Mouse (Mus musculus) intestine, embryonic 15.5 days (tissue): Measurements from ENCODE around the gene Hoxa11. TPM values are rescaled to one million over a fixed set of nuclear protein-coding genes. Genes with fewer than 3 reads are reported as not detected.

Source experiments
- ATAC-seq: fragments of 200-750 bp; cut with Nextera tagmentation; 2 replicates; pipeline ENCODE4 v1.8.0; 2017; ENCODE audit warnings: moderate TSS enrichment, moderate library complexity
- H3K27ac ChIP-seq: fragments of 300-500 bp; sonication (generic); 2 replicates; pipeline ENCODE4 v1.5.1; 2015; ENCODE audit warnings: mild to moderate bottlenecking, inconsistent platforms
- H3K27me3 ChIP-seq: fragments of 300-500 bp; sonication (generic); replicated peaks from 2 replicates; pipeline ENCODE4 v1.6.1; 2015; ENCODE audit warnings: inconsistent platforms
- H3K36me3 ChIP-seq: fragments of 300-500 bp; sonication (generic); 2 replicates; pipeline ENCODE4 v1.6.1; 2015; ENCODE audit warnings: inconsistent platforms
- H3K4me1 ChIP-seq: fragments of 300-500 bp; sonication (generic); replicated peaks from 2 replicates; pipeline ENCODE4 v1.6.1; 2015; ENCODE audit warnings: inconsistent platforms
- H3K4me2 ChIP-seq: fragments of 300-500 bp; sonication (generic); replicated peaks from 2 replicates; pipeline ENCODE4 v1.6.1; 2015; ENCODE audit warnings: mild to moderate bottlenecking, inconsistent platforms
- H3K4me3 ChIP-seq: fragments of 300-500 bp; sonication (generic); replicated peaks from 2 replicates; pipeline ENCODE4 v1.5.1; 2015; ENCODE audit warnings: inconsistent platforms
- H3K9ac ChIP-seq: fragments of 300-500 bp; sonication (generic); 2 replicates; pipeline ENCODE4 v1.6.1; 2015; ENCODE audit warnings: inconsistent platforms
- H3K9me3 ChIP-seq: fragments of 300-500 bp; sonication (generic); 2 replicates; pipeline ENCODE4 v1.6.1; 2016; ENCODE audit warnings: inconsistent platforms
- WGBS: fragments of 180-500 bp; shearing (Covaris S2); methylation state at CpG from one replicate; pipeline ENCODE4 v1.1.7; 2015; 5-methylcytosine and 5-hydroxymethylcytosine counted together
- polyA plus RNA-seq: library from polyadenylated mRNA; unstranded; fragments of >200 nt; fragmentation: Nextera tagmentation; extraction: Ambion mirVana; gene quantifications from 2 replicates; pipeline ENCODE4 v1.2.1, GENCODE M21; 2015

Gene Hoxa11
- polyA plus RNA-seq, 1 experiment from 2014 or later, result 3.3 TPM

DNA sequence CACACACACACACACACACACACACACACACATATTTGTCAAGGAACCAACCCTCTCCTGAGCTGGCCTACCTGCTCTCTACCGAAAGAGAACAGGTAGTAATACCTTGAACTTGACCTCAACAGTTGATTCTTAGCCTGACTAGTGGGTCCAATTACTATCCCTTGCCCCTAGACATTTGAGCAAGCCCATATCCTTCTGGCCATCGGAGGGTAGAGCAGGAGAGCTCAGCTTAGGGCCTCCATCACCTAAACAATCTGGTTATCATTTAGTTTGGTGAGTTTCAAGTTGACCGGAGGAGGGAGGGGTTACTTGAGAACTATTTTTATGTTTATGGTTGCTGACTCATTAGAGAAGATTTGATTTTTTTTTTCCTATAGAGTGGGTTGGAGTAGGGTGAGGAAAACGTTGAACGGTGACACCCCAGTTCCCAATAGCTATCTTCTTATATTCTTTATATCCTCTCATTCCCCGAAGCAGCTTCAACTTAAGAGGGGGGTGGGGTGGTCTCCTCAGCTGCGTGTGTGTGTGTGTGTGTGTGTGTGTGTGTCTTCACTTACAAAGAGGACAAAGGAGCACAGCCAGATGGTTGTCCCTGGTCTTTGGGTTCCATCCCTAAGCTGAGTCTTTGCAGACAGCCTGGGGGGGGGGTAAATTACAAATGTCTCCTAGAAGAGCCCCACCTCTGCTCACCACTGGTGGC is 5.7 kb upstream of the Hoxa11 start:
- Histone ChIP-seq H3K9ac (no peak overlapping the region), H3K27ac (no peak overlapping the region), H3K27me3 (peaks cover 85% of the 10 kb centered on the region), H3K4me3 (no peak overlapping the region), H3K4me1 (0 out of 2 replicates have a peak, but pooled peaks cover 6% of the 10 kb centered on the region), H3K36me3 (no peaks in the 10 kb centered on the region), H3K9me3 (no peaks in the 10 kb centered on the region), H3K4me2 (no peak overlapping the region)
- ATAC-seq, result no peak
- 12% methylated on average over 7 of the region's 7 CpGs for WGBS

DNA sequence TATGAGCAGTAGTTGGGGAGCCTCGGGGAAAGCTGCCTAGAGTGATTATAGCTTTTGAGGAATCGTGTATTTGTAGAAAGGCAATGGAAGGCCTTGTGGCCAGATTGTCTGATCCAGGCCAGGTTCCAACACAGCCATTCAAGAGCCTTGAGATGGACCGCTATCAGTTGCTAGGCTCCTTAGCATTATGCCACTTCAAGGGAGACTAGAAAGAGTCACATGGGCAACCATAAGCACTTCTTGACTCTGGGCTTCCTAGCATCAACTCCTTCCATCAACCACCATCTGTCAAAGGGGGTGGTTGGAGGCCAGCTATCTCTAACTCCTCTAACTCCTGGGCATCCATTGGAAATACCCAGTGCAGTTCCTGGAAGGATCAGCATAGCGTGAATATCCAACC is 4.2 kb upstream of the Hoxa11 start:
- no peak for ATAC-seq
- H3K4me3 ChIP-seq, result no peak overlapping the region
- no peaks in the 10 kb centered on the region for H3K36me3 ChIP-seq
- no peak overlapping the region for H3K9ac ChIP-seq
- H3K27me3 ChIP-seq, result peaks cover 91% of the 10 kb centered on the region
- H3K27ac ChIP-seq, result no peak overlapping the region
- peak overlapping the region; percentile 30 for H3K4me2 ChIP-seq
- H3K9me3 ChIP-seq, result no peaks in the 10 kb centered on the region
- 0 out of 2 replicates have a peak, but pooled peaks cover 18% of the 10 kb centered on the region for H3K4me1 ChIP-seq
- 6% methylated on average over 4 of the region's 4 CpGs for WGBS

DNA sequence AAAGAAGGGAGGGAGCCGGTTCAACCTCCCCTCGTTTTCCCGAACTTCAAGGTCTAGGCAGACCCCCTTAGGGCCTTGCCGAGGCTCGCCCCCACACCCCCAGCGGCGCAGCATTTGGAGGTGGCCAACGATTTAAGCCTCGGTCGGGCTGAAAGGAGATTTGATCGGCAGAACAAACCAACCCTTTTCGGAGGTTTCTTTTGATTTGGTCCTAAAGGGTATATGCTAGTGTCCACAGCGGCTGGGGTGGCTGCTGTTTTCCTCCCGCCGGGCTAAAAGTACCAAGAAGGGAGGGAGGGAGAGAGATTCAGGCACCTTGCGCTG is 3.8 kb upstream of the Hoxa11 start:
- Histone ChIP-seq H3K27ac (no peak overlapping the region), H3K4me2 (peak overlapping the region; percentile 30), H3K9me3 (no peaks in the 10 kb centered on the region), H3K4me1 (0 out of 2 replicates have a peak, but pooled peaks cover 18% of the 10 kb centered on the region), H3K9ac (peak overlapping the region; percentile 23; the same call in 1 of the 2 replicates), H3K4me3 (no peak overlapping the region; the same call in 1 of the 2 replicates), H3K36me3 (no peaks in the 10 kb centered on the region), H3K27me3 (peaks cover 94% of the 10 kb centered on the region)
- 2% methylated on average over 16 of the region's 16 CpGs for whole genome bisulfite sequencing
- ATAC-seq, result no peak

DNA sequence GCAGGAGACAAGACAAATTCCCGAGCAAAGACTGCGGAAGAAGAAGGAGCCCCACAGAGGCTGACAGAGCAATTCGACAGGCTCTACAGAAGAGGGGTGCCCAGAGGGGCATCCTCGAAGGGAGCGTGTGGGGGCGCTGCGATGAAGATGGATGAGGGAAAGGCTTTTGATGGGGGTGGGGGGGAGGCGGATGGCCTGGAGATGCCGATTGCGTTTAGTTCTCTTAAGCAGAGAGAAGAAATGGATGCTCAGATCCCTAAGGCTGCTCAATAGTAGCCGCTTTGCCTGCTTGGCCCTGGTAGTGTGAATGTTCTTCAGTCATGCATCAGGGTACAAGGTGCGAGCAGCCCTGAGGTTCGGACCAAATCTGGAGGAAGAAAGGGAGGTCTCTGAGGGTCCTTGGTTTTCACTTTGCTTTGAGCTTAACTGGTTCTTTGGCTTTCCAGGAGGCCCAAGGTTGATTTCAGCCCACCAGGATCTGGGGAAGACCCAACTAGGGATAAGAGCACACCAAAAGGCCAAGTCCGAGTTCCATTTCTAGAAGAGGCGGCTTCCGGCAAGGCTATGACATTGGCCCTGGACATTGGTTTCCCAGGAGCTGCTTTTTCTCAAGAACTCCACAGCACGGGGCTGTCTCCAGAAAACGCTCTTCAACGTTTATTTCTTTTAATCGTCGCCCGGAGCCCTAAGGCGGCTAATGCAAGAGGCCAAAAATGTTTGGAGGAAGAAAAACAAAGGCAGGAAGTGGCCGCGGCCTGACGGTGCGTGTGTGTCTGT is 3.2 kb upstream of the Hoxa11 start:
- Histone ChIP-seq H3K9ac (0 out of 2 replicates have a peak overlapping the region, but pooled peaks have one; percentile 23), H3K9me3 (no peaks in the 10 kb centered on the region), H3K4me1 (0 out of 2 replicates have a peak, but pooled peaks cover 19% of the 10 kb centered on the region), H3K4me3 (no peak overlapping the region; the same call in 1 of the 2 replicates), H3K36me3 (no peaks in the 10 kb centered on the region), H3K4me2 (peak overlapping the region; percentile 30), H3K27ac (no peak overlapping the region), H3K27me3 (peaks cover 93% of the 10 kb centered on the region)
- 2% methylated on average over 27 of the region's 27 CpGs for WGBS
- no peak for ATAC-seq

DNA sequence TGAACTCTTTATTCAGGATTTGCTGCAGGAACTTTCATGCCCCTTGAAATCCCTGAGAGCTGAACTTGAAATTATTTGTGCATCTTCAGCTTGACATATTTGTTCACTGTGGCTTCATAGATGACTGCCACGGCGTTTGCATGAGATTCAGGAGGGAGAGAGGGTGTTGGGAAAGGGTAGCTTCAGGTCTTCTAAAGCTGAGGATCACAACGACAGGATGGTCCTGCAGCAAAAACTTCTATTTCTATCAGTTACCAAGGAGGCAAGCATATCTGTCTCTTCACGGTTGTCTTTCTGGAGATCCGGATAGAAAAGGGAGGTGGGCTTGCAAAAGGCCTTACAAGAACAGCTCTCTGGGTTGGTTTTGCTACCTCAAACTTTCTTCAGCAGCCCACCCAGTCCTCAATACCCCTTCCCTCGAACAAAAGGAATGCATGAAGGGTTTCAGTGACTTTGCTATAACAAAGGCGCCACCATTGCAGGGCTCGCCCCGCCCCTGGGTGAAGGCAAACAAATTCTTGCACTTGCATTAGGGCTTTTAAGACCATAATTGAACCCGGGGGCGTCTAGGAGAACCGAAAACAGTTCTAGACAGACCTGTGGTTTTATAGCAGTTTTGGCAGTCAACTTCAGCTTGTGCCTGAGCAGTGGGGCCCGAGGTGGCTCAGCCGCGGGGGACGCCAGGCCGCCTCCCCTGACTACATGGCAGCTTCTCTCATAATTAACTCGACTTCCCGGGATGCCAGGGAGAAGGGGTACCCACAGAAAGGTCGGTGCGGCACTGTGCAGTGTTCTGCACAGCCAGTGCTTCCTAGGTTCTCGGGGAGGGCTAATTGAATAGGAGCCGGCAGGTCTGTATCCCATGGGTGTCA is 2.4 kb upstream of the Hoxa11 start:
- Histone ChIP-seq H3K4me3 (no peak overlapping the region), H3K4me1 (0 out of 2 replicates have a peak, but pooled peaks cover 18% of the 10 kb centered on the region), H3K9ac (no peak overlapping the region), H3K27ac (no peak overlapping the region), H3K9me3 (no peaks in the 10 kb centered on the region), H3K36me3 (no peaks in the 10 kb centered on the region), H3K27me3 (peaks cover 94% of the 10 kb centered on the region), H3K4me2 (peak overlapping the region; percentile 30)
- 2% methylated on average over 23 of the region's 23 CpGs for WGBS
- no peak for ATAC-seq

DNA sequence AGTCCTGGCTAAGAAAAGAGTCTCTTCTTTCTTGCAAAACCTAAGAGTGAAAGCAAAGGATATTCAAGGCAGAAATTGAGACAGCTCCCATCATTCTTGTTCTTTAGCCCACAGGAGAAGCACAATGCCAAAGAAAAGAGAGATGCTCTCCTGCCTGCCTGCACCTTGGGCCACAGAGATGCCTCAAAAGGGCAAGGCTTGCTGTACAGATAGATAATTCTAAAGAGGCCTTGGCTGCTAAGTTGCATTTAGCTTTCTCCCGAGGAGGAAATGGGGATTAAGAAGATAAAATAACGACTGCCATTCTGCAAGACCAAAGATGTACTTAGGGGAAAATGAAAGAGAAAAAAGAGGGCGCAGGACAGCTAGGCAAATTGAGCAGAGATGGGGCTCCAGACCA is 1.3 kb upstream of the Hoxa11 start:
- Histone ChIP-seq H3K27ac (no peak overlapping the region), H3K27me3 (peaks cover 93% of the 10 kb centered on the region), H3K4me2 (peak overlapping the region; percentile 43), H3K4me1 (0 out of 2 replicates have a peak, but pooled peaks cover 18% of the 10 kb centered on the region), H3K9ac (peak overlapping the region; percentile 36; the same call in 1 of the 2 replicates), H3K4me3 (peak overlapping the region; percentile 28; the same call in 1 of the 2 replicates), H3K9me3 (no peaks in the 10 kb centered on the region), H3K36me3 (no peaks in the 10 kb centered on the region)
- ATAC-seq, result no peak
- 6% methylated on average over 3 of the region's 3 CpGs for WGBS

DNA sequence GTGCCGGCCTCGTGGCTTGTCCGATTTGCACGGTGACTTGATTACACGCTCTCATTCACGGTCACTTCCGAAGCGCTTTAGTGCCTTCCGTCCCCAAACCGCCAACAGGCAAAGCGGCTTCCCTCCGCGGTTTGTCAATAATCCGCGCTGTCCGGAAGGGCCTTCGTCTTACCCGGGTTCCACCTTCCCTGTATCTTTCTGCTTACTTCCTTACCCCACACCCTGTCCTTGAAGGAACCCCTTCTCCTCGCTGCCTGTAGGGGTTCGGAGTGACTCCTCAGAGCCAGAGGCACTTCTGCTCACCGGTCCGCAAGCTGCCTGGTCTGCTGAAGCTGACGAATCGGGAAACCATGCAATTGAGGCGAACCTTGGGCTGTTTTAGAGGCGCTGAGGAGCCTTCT is 793 bp upstream of the Hoxa11 start:
- ATAC-seq, result no peak
- peak overlapping the region; percentile 36 for H3K9ac ChIP-seq
- H3K4me3 ChIP-seq, result peak overlapping the region; percentile 28

DNA sequence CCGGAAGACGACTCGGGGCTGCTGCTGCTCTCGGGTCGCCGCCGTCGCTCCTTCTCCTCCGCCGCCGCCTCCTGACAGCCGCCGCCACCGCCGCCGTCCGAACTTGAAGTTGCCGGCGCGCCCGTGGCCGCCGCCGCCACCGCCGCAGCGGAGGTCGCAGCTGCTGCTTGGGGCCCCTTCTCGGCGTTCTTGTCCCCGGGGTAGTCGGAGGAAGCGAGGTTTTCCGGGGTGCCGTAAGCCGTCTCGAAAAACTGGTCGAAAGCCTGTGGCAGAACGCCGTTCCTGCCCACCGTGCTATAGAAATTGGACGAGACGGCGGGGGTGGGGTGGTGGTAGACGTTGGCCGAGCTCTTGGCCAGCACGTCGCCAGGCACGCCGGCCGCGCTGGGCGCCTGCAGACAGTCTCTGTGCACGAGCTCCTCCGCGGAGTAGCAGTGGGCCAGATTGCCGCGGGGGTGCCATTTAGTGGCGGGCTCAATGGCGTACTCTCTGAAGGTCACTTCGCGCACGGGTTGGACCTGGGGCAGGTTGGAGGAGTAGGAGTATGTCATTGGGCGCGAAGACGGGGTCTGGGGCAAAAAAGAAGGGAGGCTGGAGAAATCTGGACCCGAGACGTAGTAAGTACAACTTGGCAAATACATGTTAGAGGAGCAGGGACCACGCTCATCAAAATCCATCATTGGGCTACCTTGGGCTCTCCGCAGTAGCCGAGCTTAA is 412 bp downstream of the Hoxa11 start:
- H3K4me3 ChIP-seq, result peak overlapping the region; percentile 28
- 0 out of 2 replicates have a peak overlapping the region, but pooled peaks have one; percentile 27 for H3K27ac ChIP-seq
- H3K36me3 ChIP-seq, result no peaks in the 10 kb centered on the region
- H3K9ac ChIP-seq, result peak overlapping the region; percentile 21
- H3K9me3 ChIP-seq, result no peaks in the 10 kb centered on the region
- H3K27me3 ChIP-seq, result peaks cover 95% of the 10 kb centered on the region
- 1% methylated on average over 71 of the region's 71 CpGs for WGBS
- ATAC-seq, result no peak
- H3K4me1 ChIP-seq, result peaks cover 20% of the 10 kb centered on the region; the same call in 1 of the 2 replicates
- H3K4me2 ChIP-seq, result peak overlapping the region; percentile 27

More for the DNA sequence above, 793 bp upstream of the Hoxa11 start:
- no peaks in the 10 kb centered on the region for H3K36me3 ChIP-seq
- peaks cover 93% of the 10 kb centered on the region for H3K27me3 ChIP-seq
- 0 out of 2 replicates have a peak, but pooled peaks cover 18% of the 10 kb centered on the region for H3K4me1 ChIP-seq
- no peak overlapping the region for H3K27ac ChIP-seq
- WGBS, result under 1% methylated on average over 26 of the region's 26 CpGs
- no peaks in the 10 kb centered on the region for H3K9me3 ChIP-seq
- H3K4me2 ChIP-seq, result peak overlapping the region; percentile 43

DNA sequence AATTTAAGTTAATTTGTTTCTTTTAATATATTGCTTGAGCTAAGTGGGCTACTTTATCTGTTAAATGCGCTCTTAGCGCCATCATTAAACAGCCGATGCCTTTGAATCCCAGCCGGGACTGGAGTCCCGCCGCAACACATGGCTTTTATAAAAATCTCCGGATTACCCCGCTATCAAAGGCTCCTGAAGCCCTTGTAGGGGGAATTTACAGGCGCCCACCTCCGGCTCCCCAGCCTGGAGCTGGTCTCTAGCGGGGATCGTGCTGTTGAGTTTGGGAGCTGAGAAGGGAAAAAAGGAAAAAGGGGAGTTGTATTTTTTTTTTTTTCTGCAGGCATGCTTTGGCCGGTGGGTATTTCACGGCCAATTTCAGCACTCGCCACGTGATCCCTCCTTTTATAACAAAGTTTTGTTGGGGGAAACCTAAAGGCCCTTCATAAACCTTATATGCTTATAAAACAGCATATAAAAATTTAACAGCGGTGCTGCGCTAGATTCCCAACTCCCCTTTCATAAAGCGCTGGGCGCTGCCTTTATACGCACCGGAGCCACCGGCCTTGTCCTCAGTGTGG is 1.1 kb downstream of the Hoxa11 start:
- H3K27ac ChIP-seq, result no peak overlapping the region
- H3K36me3 ChIP-seq, result no peaks in the 10 kb centered on the region
- 3% methylated on average over 23 of the region's 23 CpGs for WGBS
- peaks cover 22% of the 10 kb centered on the region; the same call in 1 of the 2 replicates for H3K4me1 ChIP-seq
- H3K27me3 ChIP-seq, result peaks cover 95% of the 10 kb centered on the region
- no peaks in the 10 kb centered on the region for H3K9me3 ChIP-seq
- ATAC-seq, result no peak
- H3K4me2 ChIP-seq, result peak overlapping the region; percentile 27
- H3K9ac ChIP-seq, result peak overlapping the region; percentile 21
- H3K4me3 ChIP-seq, result peak overlapping the region; percentile 28

DNA sequence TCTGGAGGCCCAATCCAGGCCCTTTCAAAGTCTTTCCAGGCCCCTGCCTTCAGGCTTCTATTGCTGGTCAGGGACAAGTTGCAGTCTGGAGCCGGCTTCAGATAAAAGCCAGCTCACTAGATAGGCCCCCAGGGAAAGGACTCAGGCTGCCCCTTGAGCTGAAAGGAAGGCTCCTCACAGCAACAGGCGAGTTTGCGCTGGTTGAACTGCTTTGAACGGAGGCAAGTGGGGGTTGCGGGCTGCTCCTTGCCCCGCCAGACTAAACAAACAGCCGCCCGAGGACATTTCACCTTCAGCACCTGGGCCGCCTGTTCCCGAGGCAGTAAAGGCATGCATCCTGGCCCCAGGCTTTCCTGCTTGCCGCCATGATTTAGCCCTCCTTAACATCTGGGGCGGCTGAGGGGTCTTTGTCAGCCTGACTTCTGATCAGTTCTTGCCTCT is 1.9 kb downstream of the Hoxa11 start:
- H3K27ac ChIP-seq, result no peak overlapping the region
- no peaks in the 10 kb centered on the region for H3K36me3 ChIP-seq
- peaks cover 92% of the 10 kb centered on the region for H3K27me3 ChIP-seq
- H3K9me3 ChIP-seq, result no peaks in the 10 kb centered on the region
- 2% methylated on average over 12 of the region's 12 CpGs for WGBS
- no peak for ATAC-seq
- H3K4me1 ChIP-seq, result peaks cover 22% of the 10 kb centered on the region; the same call in 1 of the 2 replicates
- H3K9ac ChIP-seq, result no peak overlapping the region
- H3K4me3 ChIP-seq, result peak overlapping the region; percentile 28
- peak overlapping the region; percentile 15 for H3K4me2 ChIP-seq

DNA sequence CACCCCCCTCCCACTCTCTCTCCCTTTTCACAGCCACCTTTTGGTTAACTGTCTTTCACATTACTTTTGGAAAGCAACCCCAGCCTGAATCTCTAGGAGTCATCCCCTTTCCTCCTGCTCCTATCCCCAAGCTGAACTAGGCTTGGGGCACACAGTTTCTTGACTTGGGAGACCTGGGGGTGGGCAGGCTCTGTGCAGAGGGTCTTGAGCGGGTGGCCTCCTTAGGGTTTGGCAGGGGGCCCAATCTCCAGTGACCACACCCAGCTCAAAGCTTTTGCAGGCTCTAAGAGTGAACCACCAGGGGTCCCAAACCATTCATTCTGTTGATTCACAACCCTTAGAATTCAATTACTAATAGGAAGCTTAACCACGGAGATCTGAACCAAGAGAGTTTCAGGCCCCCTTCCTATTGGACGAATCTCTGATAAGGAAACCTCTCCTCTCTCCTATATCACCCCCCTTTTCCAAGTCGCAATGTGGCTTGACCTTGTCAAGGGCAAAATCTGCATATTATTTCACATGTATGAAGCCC is 2.7 kb downstream of the Hoxa11 start:
- Histone ChIP-seq H3K4me2 (peak overlapping the region; percentile 15; the same call in 1 of the 2 replicates), H3K27ac (no peak overlapping the region), H3K36me3 (no peaks in the 10 kb centered on the region), H3K27me3 (peaks cover 87% of the 10 kb centered on the region), H3K4me1 (peaks cover 22% of the 10 kb centered on the region; the same call in 1 of the 2 replicates), H3K9ac (no peak overlapping the region), H3K4me3 (no peak overlapping the region), H3K9me3 (no peaks in the 10 kb centered on the region)
- ATAC-seq, result no peak
- WGBS, result 13% methylated on average over 4 of the region's 4 CpGs
